ENCODE assay signal across 22 mouse cellular contexts in the genomic region with DNA sequence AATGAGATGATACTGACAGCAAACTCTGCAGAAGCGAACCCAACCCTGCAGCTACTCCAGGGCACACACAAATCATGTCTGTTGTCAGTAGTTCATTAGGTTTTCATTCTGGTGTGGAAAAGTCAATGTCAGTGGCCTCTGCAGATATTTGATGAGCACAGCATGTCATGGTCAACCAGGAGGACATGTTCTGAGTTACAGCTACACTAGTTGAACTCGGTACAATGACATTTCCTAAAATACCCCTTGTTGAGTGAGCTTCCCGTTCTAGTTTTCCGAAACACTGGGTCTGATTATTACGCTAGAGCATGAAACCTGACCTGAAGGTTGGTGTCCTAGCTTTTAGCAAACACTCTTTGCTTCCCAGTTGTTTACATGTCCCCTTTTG. TPM values are rescaled to one million over a fixed set of nuclear protein-coding genes. Genes with fewer than 3 reads are reported as not detected.
A peak's percentile ranks its signal among the peaks of the same experiment; 100 is the strongest.
DNase-seq lines count a peak whose midpoint lies in the region; TF ChIP-seq lines count a peak whose summit lies in the region.
"Had no signal": no experiment of that assay in that cellular context is flagged by ENCODE, and none has a peak within 500 bp of the region (broad histone marks: within the 10 kb centered on the region; RNA-seq: fewer than 3 reads in every experiment).

No protein-coding gene starts in this region.

- H3K27ac ChIP-seq in kidney, adult 2 months (ENCODE audit: insufficient read depth, low read depth, low read length): no peak overlapping the region
- H3K27ac ChIP-seq in layer of hippocampus, adult 2 months: peak overlapping the region; percentile 24; the same call in 1 of the 2 replicates
- H3K27ac ChIP-seq: embryonic facial prominence, embryonic 10.5 days; embryonic facial prominence, embryonic 12.5 days; forebrain, embryonic 13.5 days; forebrain, embryonic 15.5 days had no signal

- no peaks in the 10 kb centered on the region for H3K27me3 ChIP-seq in kidney, adult 2 months (replicated peaks; ENCODE audit: control insufficient read depth, insufficient read depth, low read length)
- H3K27me3 ChIP-seq: CH12.LX; embryonic facial prominence, embryonic 12.5 days; forebrain, embryonic 13.5 days; forebrain, embryonic 15.5 days; Patski had no signal

- TF ChIP-seq CTCF in kidney, adult 2 months (conservative IDR thresholded peaks at IDR 0.05; ENCODE audit: insufficient read depth, insufficient read length, low read depth, low read length): no peak
- no peak for TF ChIP-seq CTCF in layer of hippocampus, adult 2 months (conservative IDR thresholded peaks at IDR 0.05)

- no peak for TF ChIP-seq POLR2A in kidney, adult 2 months (IDR thresholded peaks at IDR 0.05; ENCODE audit: low read depth, low read length)

- no peaks in the 10 kb centered on the region for H3K4me1 ChIP-seq in kidney, adult 2 months (ENCODE audit: control insufficient read depth, insufficient read depth, low read length)
- H3K4me1 ChIP-seq: embryonic facial prominence, embryonic 12.5 days had no signal

- no peak overlapping the region for H3K4me3 ChIP-seq in kidney, adult 2 months (ENCODE audit: insufficient read depth, low read depth, low read length)
- H3K4me3 ChIP-seq in layer of hippocampus, adult 2 months: no peak overlapping the region
- H3K4me3 ChIP-seq: embryonic facial prominence, embryonic 10.5 days; embryonic facial prominence, embryonic 12.5 days; forebrain, embryonic 13.5 days; forebrain, embryonic 15.5 days had no signal

- H3K36me3 ChIP-seq in kidney, adult 2 months (ENCODE audit: control insufficient read depth, insufficient read depth, low read length): no peaks in the 10 kb centered on the region

- 76% methylated on average over 5 of the region's 5 CpGs for WGBS in kidney, adult 2 months

- DNase-seq in adrenal gland, adult (ENCODE audit: inconsistent age in 2 of 2, low spot score in 1 of 2): peak; percentile 43 to 75
- DNase-seq in adrenal gland, postnatal 10 days: no peak
- DNase-seq in adrenal gland, adult 8-10 months: peak; percentile 27
- DNase-seq in adrenal gland, postnatal 14 days: no peak
- DNase-seq in kidney, adult 2 months: peak; percentile 31
- DNase-seq in kidney, postnatal 10 days: no peak
- no peak for DNase-seq in layer of hippocampus, adult 2 months (ENCODE audit: low spot score in 2 of 2)
- DNase-seq in layer of hippocampus, postnatal 25 days (ENCODE audit: extremely low spot score in 1 of 2, low spot score in 1 of 2): no peak
- DNase-seq: adrenal gland, postnatal 36 days; B cell, adult 2 months; cerebellum, adult 11-12 months; cerebellum, adult 2 months; cerebellum, adult 9-10 months; cerebellum, postnatal 10 days; cerebellum, postnatal 25 days; forebrain, postnatal 0 days had no signal

RNA-seq across cellular contexts. Expression of gene Otulin, which starts 44.4 kb away (rescaled TPM):
- total RNA-seq in adrenal gland, postnatal 10 days (2021): 10 to 100 TPM; 32.8 to 35.7 TPM
- 10 to 100 TPM; 37.2 to 42.8 (median 40.0) TPM for total RNA-seq in adrenal gland, adult 8-10 months (2022)
- total RNA-seq in adrenal gland, postnatal 14 days (2021): 37.1 and 43.6 TPM in 2 replicates
- polyA plus RNA-seq in kidney, adult 2 months (2012; rRNA removed): 29.0 and 34.4 TPM in 2 replicates
- total RNA-seq in layer of hippocampus, adult 2 months (2021): 10 to 100 TPM; 19.4 to 23.1 TPM
- total RNA-seq in layer of hippocampus, postnatal 25 days (2021): 10 to 100 TPM; 20.2 to 20.9 TPM

Comparison
In these comparisons a context has a peak if more than half of its experiments do, and no peak if none do; other contexts are left out.
1. DNase-seq: peak in adrenal gland, adult (2 of 2), adrenal gland, adult 8-10 months (single experiment) and kidney, adult 2 months (single experiment); none in adrenal gland, postnatal 10 days (single experiment), adrenal gland, postnatal 14 days (single experiment), kidney, postnatal 10 days (single experiment), layer of hippocampus, adult 2 months (0 of 2) and layer of hippocampus, postnatal 25 days (0 of 2).